Mouse (Mus musculus) limb, embryonic 15.5 days (tissue): ENCODE results near the gene Agpat2. TPM values are rescaled to one million over a fixed set of nuclear protein-coding genes. Genes with fewer than 3 reads are reported as not detected.

Experiments used
- ATAC-seq: fragments of 200-750 bp; cut with Nextera tagmentation; 2 replicates; pipeline ENCODE4 v1.8.0; 2017; ENCODE audit warnings: low read depth, moderate TSS enrichment; ENCODE audit not compliant: insufficient number of reproducible peaks, low FRiP score, low TSS enrichment
- H3K27ac ChIP-seq: fragments of 300-500 bp; sonication (generic); 2 replicates; pipeline ENCODE4 v1.5.1; 2015; ENCODE audit warnings: moderate library complexity, mild to moderate bottlenecking, inconsistent platforms
- H3K27me3 ChIP-seq: fragments of 300-500 bp; sonication (generic); 2 replicates; pipeline ENCODE4 v1.6.1; 2015; ENCODE audit warnings: inconsistent platforms
- H3K36me3 ChIP-seq: fragments of 300-500 bp; sonication (generic); 2 replicates; pipeline ENCODE4 v1.6.1; 2015; ENCODE audit warnings: inconsistent platforms
- H3K4me1 ChIP-seq: fragments of 300-500 bp; sonication (generic); 2 replicates; pipeline ENCODE4 v1.6.1; 2015; ENCODE audit warnings: inconsistent platforms
- H3K4me2 ChIP-seq: fragments of 300-500 bp; sonication (generic); 2 replicates; pipeline ENCODE4 v1.6.1; 2015; ENCODE audit warnings: mild to moderate bottlenecking, inconsistent platforms
- H3K4me3 ChIP-seq: fragments of 300-500 bp; sonication (generic); 2 replicates; pipeline ENCODE4 v1.5.1; 2015; ENCODE audit warnings: mild to moderate bottlenecking, inconsistent platforms
- H3K9ac ChIP-seq: fragments of 300-500 bp; sonication (generic); 2 replicates; pipeline ENCODE4 v1.6.1; 2015; ENCODE audit warnings: inconsistent platforms
- H3K9me3 ChIP-seq: fragments of 300-500 bp; sonication (generic); 2 replicates; pipeline ENCODE4 v1.6.1; 2016; ENCODE audit warnings: inconsistent platforms
- WGBS: fragments of 180-500 bp; shearing (Covaris S2); methylation state at CpG from one replicate; pipeline ENCODE4 v1.1.7; 2015; 5-methylcytosine and 5-hydroxymethylcytosine counted together
- polyA plus RNA-seq: library from polyadenylated mRNA; unstranded; fragments of >200 nt; fragmentation: Nextera tagmentation; extraction: Ambion mirVana; gene quantifications from 2 replicates; pipeline ENCODE4 v1.2.1, GENCODE M21; 2015

The Agpat2 gene
- polyA plus RNA-seq, result 31.5 and 36.3 TPM in 2 replicates

GRCm38 (mm10) chr2:26603720-26604671 lies at the start of gene Agpat2:
TSS of gene Agpat2 (minus strand) at chr2:26604417.
- WGBS, result under 1% methylated on average over 81 of the region's 103 CpGs
- peak; percentile 72 for ATAC-seq
- H3K27ac ChIP-seq, result peak within 1 kb of the TSS; percentile 87
- H3K36me3 ChIP-seq, result no peaks in the 10 kb centered on the region
- H3K9me3 ChIP-seq, result no peaks in the 10 kb centered on the region
- peak within 1 kb of the TSS; percentile 74 for H3K4me3 ChIP-seq
- H3K4me1 ChIP-seq, result peaks cover 33% of the 10 kb centered on the region
- H3K9ac ChIP-seq, result peak within 1 kb of the TSS; percentile 69
- H3K4me2 ChIP-seq, result peak within 1 kb of the TSS; percentile 87
- H3K27me3 ChIP-seq, result no peaks in the 10 kb centered on the region

DNA sequence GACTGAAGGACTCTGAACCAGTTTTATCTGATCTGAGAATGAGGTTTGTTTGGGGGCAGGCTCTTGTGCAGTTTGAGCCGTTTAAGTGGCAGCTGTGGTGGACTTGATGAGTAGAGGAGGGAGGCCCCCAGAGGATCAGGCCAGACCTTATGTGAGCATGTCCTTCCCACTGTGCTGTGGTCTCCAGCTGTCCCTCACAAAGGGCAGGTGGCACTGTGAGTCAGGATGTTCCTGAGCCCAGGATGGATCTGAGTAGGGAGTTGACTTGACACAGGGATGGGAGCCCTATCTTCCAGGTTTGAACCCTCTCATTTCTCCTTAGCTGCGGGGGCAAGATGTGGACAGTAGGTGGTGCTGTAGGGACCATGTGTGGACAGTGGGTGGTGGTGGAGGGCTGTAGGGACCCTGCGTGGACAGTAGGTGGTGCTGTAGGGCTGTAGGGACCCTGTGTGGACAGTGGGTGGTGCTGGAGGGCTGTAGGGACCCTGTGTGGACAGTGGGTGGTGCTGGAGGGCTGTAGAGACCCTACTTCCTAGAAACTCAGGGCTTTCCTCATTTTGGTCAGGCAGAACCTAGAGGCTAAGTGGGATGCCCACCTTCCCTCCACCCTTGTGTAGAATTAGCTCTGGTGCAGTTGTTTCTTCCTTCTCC lies 42.6 kb upstream of the Agpat2 start:
- ATAC-seq, result peak; percentile 89
- Histone ChIP-seq H3K4me2 (no peak overlapping the region), H3K4me3 (no peak overlapping the region), H3K27ac (no peak overlapping the region), H3K4me1 (no peaks in the 10 kb centered on the region), H3K9me3 (no peaks in the 10 kb centered on the region), H3K9ac (no peak overlapping the region), H3K36me3 (no peaks in the 10 kb centered on the region), H3K27me3 (no peaks in the 10 kb centered on the region)
- 24% methylated on average over 3 of the region's 3 CpGs for WGBS

DNA sequence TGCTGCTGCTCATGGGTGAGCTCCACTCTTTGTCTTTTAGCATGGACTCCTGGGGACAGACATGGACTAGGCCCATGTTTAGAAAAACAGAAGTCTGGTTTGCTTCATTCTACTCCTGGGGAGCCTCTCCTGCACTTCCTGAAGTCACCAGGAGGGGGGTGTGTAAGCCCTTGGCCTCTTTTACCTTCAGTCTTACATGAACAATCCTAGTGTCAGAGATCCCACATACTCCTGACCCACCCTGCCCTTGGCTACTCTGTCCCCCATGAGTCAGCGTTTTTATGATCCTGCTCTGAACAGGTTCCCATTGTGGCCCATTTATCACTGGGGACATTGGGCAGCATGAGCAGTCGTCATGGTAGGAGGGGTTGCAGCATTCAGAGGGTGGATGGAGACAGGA lies 39.7 kb upstream of the Agpat2 start:
- Histone ChIP-seq H3K4me1 (peaks cover 12% of the 10 kb centered on the region), H3K4me2 (no peak overlapping the region), H3K36me3 (no peaks in the 10 kb centered on the region), H3K4me3 (no peak overlapping the region), H3K27me3 (no peaks in the 10 kb centered on the region), H3K9ac (no peak overlapping the region), H3K27ac (no peak overlapping the region), H3K9me3 (no peaks in the 10 kb centered on the region)
- WGBS, result 49% methylated on average over 2 of the region's 2 CpGs
- ATAC-seq, result no peak

- Histone ChIP-seq H3K9ac (no peak overlapping the region), H3K36me3 (peaks cover 22% of the 10 kb centered on the region), H3K27ac (peak overlapping the region; percentile 84), H3K9me3 (no peaks in the 10 kb centered on the region), H3K27me3 (no peaks in the 10 kb centered on the region), H3K4me1 (peaks cover 30% of the 10 kb centered on the region), H3K4me3 (no peak overlapping the region), H3K4me2 (no peak overlapping the region)
- ATAC-seq, result no peak
- WGBS, result 70% methylated on average over 7 of the region's 7 CpGs
These were observed 36.9 kb upstream of the Agpat2 start for GRCm38 (mm10) chr2:26641006-26641647.

DNA sequence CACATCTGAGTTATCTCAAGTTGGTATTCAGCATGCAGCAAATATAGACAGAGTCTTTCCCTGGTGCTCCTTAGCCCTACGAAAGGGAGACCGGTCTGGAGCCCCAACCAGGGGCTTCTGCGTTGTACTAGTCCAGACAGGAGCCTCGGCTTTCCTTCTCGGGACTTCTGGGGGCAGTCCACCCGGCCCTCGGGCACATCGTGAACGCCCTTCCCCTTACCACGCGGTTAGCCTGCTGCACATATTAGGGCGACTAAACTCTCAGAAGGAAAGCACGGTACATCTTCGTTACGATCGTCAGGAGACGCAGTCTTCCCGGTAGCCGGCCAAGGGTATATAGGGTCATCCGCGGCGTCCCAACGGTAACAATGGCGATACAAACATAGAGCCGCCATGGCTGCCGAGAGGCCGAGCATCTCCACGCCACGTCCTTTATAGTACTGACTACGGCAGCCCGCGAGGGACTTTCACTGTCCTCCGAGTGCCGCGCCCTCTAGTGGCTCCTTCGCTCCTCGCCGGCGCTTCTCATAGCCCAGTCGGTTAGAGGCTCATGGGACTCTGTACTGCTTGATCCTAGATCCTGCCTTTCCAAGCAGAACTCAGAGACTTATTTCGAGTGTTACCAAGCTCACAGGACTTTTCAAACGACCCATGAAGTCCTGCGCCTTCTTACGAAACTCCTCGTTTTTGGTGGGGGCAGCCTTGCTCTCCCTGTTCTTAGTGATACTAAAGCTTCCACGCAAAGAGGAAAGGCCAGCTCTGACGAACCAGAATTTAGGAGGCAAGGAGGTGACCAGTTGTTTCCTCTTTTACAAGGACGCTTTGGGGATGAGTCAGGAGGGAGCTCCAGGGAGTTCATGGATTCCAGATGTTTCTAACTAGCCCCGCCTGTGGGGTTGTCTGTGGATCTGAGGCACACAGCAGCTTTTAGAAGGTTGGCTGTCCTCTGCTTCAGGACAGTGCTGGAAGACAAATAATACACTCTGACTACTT lies 35.9 kb upstream of the Agpat2 start:
- peak overlapping the region; percentile 78 for H3K9ac ChIP-seq
- peak overlapping the region; percentile 74 for H3K4me2 ChIP-seq
- WGBS, result 2% methylated on average over 49 of the region's 49 CpGs
- peak overlapping the region; percentile 69 for H3K4me3 ChIP-seq
- no peaks in the 10 kb centered on the region for H3K9me3 ChIP-seq
- peak overlapping the region; percentile 84 for H3K27ac ChIP-seq
- peak; percentile 85 for ATAC-seq
- H3K27me3 ChIP-seq, result no peaks in the 10 kb centered on the region
- peaks cover 32% of the 10 kb centered on the region for H3K36me3 ChIP-seq
- H3K4me1 ChIP-seq, result peaks cover 30% of the 10 kb centered on the region

DNA sequence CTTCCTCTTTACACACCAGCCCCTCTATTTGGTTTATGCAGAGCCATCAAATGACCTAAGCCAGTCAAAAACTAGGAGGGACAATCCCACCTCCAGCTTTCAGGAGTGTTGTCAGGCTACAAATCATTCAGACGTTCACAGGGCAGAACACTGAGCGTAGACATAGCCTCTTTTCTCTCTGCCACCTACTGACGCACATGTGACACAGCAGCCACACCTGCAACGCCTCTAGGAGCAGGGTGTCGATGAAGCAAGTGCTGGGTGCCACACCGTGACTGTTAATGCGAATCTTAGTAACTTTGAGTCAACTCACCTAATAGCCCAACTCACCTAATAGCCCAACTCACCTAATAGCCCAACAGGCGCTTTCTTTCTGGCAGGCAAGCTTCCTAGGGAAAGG lies 34.9 kb upstream of the Agpat2 start:
- H3K27me3 ChIP-seq, result no peaks in the 10 kb centered on the region
- H3K27ac ChIP-seq, result peak overlapping the region; percentile 58; the same call in 1 of the 2 replicates
- 3% methylated on average over 8 of the region's 8 CpGs for WGBS
- peaks cover 42% of the 10 kb centered on the region for H3K36me3 ChIP-seq
- no peak for ATAC-seq
- peak overlapping the region; percentile 74 for H3K4me2 ChIP-seq
- H3K4me1 ChIP-seq, result peaks cover 30% of the 10 kb centered on the region
- H3K4me3 ChIP-seq, result peak overlapping the region; percentile 69
- H3K9me3 ChIP-seq, result no peaks in the 10 kb centered on the region
- H3K9ac ChIP-seq, result peak overlapping the region; percentile 78

DNA sequence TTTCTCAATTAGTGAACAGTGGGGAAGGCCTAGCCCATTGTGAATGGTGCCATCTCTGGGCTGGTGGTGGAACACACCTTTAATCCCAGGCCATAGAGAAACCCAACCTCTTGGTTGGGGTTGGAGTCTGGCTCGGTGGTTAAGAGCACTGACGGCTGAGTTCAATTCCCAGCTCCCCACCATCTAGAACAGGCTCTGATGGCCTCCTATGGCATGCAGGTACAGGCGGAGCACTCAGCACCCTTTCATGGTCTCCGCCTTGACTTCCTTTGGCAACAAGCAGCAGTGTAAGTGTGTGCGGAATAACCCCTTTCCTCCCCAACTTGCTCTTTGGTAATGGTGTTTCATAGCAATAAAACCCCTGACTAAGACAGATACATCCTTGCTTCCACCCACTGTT lies 34.4 kb upstream of the Agpat2 start:
- Histone ChIP-seq H3K9me3 (no peaks in the 10 kb centered on the region), H3K9ac (no peak overlapping the region; the same call in 1 of the 2 replicates), H3K4me2 (peak overlapping the region; percentile 74), H3K27ac (0 out of 2 replicates have a peak overlapping the region, but pooled peaks have one; percentile 7), H3K27me3 (no peaks in the 10 kb centered on the region), H3K4me1 (peaks cover 30% of the 10 kb centered on the region), H3K36me3 (peaks cover 46% of the 10 kb centered on the region), H3K4me3 (peak overlapping the region; percentile 69)
- WGBS, result 66% methylated on average over 5 of the region's 5 CpGs
- no peak for ATAC-seq

DNA sequence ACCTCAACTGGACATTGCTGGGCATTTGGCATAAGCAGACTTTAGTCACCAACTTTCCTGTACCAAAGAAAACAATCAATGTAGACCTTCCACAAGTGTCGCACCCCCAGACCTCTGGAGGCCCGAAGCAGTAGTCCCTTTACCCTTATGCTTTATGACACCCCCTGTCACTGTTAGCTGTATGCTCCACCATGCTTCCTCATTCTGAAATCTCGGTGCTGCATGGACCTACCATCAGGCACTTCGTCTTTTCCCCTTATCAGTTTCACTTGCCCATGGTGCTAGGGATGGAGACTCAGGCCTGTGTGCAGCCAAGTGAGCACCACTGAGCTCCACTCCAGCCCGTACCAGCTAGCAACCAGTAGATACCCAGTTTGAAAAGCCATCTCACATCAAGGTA lies 33.8 kb upstream of the Agpat2 start:
- Histone ChIP-seq H3K4me1 (peaks cover 30% of the 10 kb centered on the region), H3K27me3 (no peaks in the 10 kb centered on the region), H3K9ac (0 out of 2 replicates have a peak overlapping the region, but pooled peaks have one; percentile 4), H3K4me3 (peak overlapping the region; percentile 7; the same call in 1 of the 2 replicates), H3K27ac (no peak overlapping the region), H3K9me3 (no peaks in the 10 kb centered on the region), H3K4me2 (peak overlapping the region; percentile 74), H3K36me3 (peaks cover 48% of the 10 kb centered on the region)
- WGBS, result 79% methylated on average over 5 of the region's 5 CpGs
- no peak for ATAC-seq

DNA sequence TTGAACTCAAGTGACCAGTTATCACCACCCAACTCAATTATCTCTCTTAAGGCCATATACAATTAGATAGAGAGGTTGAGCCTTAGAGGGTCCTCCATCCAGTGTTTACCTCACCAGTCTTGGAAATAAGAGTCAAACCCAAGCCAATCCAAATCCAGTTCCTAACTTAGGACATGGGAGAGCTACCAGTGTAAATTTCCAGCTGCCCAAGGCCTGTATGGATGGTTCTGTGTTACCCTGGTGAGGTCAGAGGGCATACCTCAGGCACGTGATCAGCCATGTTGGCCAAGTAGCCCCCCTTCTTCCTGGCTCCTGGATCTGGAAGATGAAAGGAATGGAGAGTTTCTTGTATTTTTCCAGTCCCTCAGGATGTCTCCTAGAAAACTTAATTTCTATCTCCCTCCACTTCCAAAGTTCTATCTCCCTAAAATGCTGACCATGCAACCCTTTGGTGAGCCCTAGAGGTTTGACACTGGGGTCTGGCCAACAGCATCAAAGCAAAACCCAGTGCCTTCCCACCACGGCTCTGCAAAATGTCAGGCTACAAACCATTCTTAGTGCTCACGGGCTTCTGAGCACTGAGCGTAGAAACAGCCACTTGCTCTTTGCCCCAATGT lies 33.2 kb upstream of the Agpat2 start:
- ATAC-seq, result no peak
- Histone ChIP-seq H3K4me2 (no peak overlapping the region), H3K9ac (0 out of 2 replicates have a peak overlapping the region, but pooled peaks have one; percentile 4), H3K4me1 (peaks cover 30% of the 10 kb centered on the region), H3K36me3 (peaks cover 48% of the 10 kb centered on the region), H3K27me3 (no peaks in the 10 kb centered on the region), H3K9me3 (no peaks in the 10 kb centered on the region), H3K4me3 (0 out of 2 replicates have a peak overlapping the region, but pooled peaks have one; percentile 7), H3K27ac (no peak overlapping the region)
- WGBS, result 76% methylated on average over 4 of the region's 4 CpGs

GRCm38 (mm10) chr2:26636325-26636635 lies 32.1 kb upstream of the Agpat2 start:
- peaks cover 48% of the 10 kb centered on the region for H3K36me3 ChIP-seq
- ATAC-seq, result no peak
- 58% methylated on average over 2 of the region's 2 CpGs for WGBS

More at GRCm38 (mm10) chr2:26636325-26636635, 32.1 kb upstream of the Agpat2 start:
- H3K4me3 ChIP-seq, result no peak overlapping the region
- H3K4me2 ChIP-seq, result no peak overlapping the region
- H3K9ac ChIP-seq, result no peak overlapping the region
- H3K9me3 ChIP-seq, result no peaks in the 10 kb centered on the region
- H3K27me3 ChIP-seq, result no peaks in the 10 kb centered on the region
- H3K4me1 ChIP-seq, result peaks cover 30% of the 10 kb centered on the region
- no peak overlapping the region for H3K27ac ChIP-seq
